Mouse (Mus musculus) fibroblast of lung, adult 2 months (primary cell): ENCODE data around the gene Olfr1183.
"Not testable (repeated sequence)": the region's sequence is repeated elsewhere in the genome, so short reads cannot be mapped to it uniquely, and the experiment has no call there.

Source experiments
- DNase-seq: peaks from one replicate; pipeline ENCODE4 v3.0.0-alpha.2; 2011; ENCODE audit warnings: low read depth

Olfr1183 gene

GRCm38 (mm10) chr2:88454567-88454966 lies at the start of gene Olfr1183:
Gene Olfr1183 (plus strand): TSS chr2:88454867.
- not testable (repeated sequence) for DNase-seq

- no peak for DNase-seq
These were observed 48.3 kb upstream of the Olfr1183 start, which contains the start of gene Olfr1179 for GRCm38 (mm10) chr2:88406353-88406752. Gene Olfr1179 (minus strand): TSS chr2:88406453.

- no peak for DNase-seq
These were observed 35.6 kb upstream of the Olfr1183 start, which contains the start of gene Olfr1180 for GRCm38 (mm10) chr2:88419051-88419450. Gene Olfr1180 (minus strand): TSS chr2:88419151.

- no peak for DNase-seq
These were observed 28.6 kb upstream of the Olfr1183 start, which contains the start of gene Olfr1181 for GRCm38 (mm10) chr2:88426071-88426470. Gene Olfr1181 (minus strand): TSS chr2:88426171.

GRCm38 (mm10) chr2:88449031-88449430 lies 5.6 kb upstream of the Olfr1183 start, which contains the start of gene Gm13757:
Gene Gm13757 (minus strand): TSS chr2:88449131.
- DNase-seq: no peak

GRCm38 (mm10) chr2:88483298-88483697 lies 28.6 kb downstream of the Olfr1183 start, which contains the start of gene Olfr1184:
Gene Olfr1184 (plus strand): TSS chr2:88483598.
- DNase-seq: no peak

- DNase-seq: no peak
These were observed 38.4 kb downstream of the Olfr1183 start, which contains the start of gene Olfr1185-ps1 for GRCm38 (mm10) chr2:88493020-88493419. Gene Olfr1185-ps1 (plus strand): TSS chr2:88493320.

GRCm38 (mm10) chr2:88518251-88518650 lies 63.6 kb downstream of the Olfr1183 start, which contains the start of gene Olfr1186:
Gene Olfr1186 (plus strand): TSS chr2:88518551.
- no peak for DNase-seq
